Mouse (Mus musculus) heart, postnatal 25 days (tissue): ENCODE results near the gene Gm10135. TPM values are rescaled to one million over a fixed set of nuclear protein-coding genes. Genes with fewer than 3 reads are reported as not detected.

Experiments used
- total RNA-seq, 2 experiments: library from RNA; stranded (reverse); gene quantifications; 2 replicates each; pipeline ENCODE4 v1.2.3; 2021

Gene Gm10135
- total RNA-seq, 2 experiments from 2014 or later = not detected

Other genes with a start within 250 kb of the Gm10135 start
- under 1 TPM; 0.08 to 0.14 TPM for gene Txk, start 221.9 kb downstream of the Gm10135 start, total RNA-seq
- gene Tec, start 106.2 kb downstream of the Gm10135 start, total RNA-seq = 10 to 100 TPM; 13.9 to 15.8 TPM
- gene Slain2, start 60.4 kb downstream of the Gm10135 start, total RNA-seq = 100 to 1,000 TPM; 143 to 145 TPM
- not detected for gene Slc10a4, start 32.2 kb upstream of the Gm10135 start, total RNA-seq